Comparison of ENCODE assay signal across 19 mouse cellular contexts in the genomic region with DNA sequence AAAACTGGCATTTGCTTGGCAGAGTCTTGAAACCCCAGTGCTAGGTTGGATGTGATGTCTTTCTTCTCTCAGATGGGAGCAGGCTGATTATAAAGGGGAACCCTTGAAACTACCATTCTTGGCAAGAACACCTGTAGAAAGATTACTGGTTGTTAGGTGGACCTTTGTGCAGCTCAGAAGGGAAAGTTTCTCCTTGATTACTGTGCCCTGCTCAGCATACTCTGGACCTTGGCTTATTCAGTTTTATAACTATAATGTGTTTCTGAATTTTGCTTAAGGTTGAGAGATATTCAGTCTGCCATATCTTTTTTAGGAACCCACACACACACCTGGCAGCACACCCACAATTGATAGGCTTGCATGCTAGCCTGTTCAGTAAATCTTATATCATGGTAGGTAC.
"Had no signal": no experiment of that assay in that cellular context is flagged by ENCODE, and none has a peak within 500 bp of the region (broad histone marks: within the 10 kb centered on the region; RNA-seq: fewer than 3 reads in every experiment).

No protein-coding gene starts in this region.

- H3K9me3 ChIP-seq: limb, embryonic 12.5 days; limb, embryonic 15.5 days; liver, embryonic 12.5 days; midbrain, embryonic 12.5 days; midbrain, embryonic 15.5 days; neural tube, embryonic 13.5 days had no signal

- H3K4me2 ChIP-seq: limb, embryonic 12.5 days; limb, embryonic 15.5 days; liver, embryonic 12.5 days; midbrain, embryonic 12.5 days; midbrain, embryonic 15.5 days; neural tube, embryonic 13.5 days had no signal

- H3K27me3 ChIP-seq: limb, embryonic 12.5 days; limb, embryonic 15.5 days; liver, embryonic 12.5 days; midbrain, embryonic 12.5 days; midbrain, embryonic 15.5 days; neural tube, embryonic 13.5 days had no signal

- H3K27ac ChIP-seq: kidney, postnatal 0 days; layer of hippocampus, adult 2 months; limb, embryonic 12.5 days; limb, embryonic 15.5 days; liver, embryonic 12.5 days; macrophage; midbrain, embryonic 12.5 days; midbrain, embryonic 15.5 days; neural tube, embryonic 13.5 days; stomach, postnatal 0 days had no signal

- H3K4me1 ChIP-seq: limb, embryonic 12.5 days; limb, embryonic 15.5 days; midbrain, embryonic 12.5 days; midbrain, embryonic 15.5 days; neural tube, embryonic 13.5 days had no signal

- H3K4me3 ChIP-seq: layer of hippocampus, adult 2 months; limb, embryonic 12.5 days; limb, embryonic 15.5 days; liver, embryonic 12.5 days; midbrain, embryonic 12.5 days; midbrain, embryonic 15.5 days; myocyte; neural tube, embryonic 13.5 days had no signal

- ATAC-seq: liver, embryonic 12.5 days; midbrain, embryonic 15.5 days had no signal

- DNase-seq: kidney, adult 2 months; kidney, postnatal 25 days; layer of hippocampus, adult 9-11 months; left cerebral cortex, postnatal 4 days; lung, adult 2 months; thymus, adult 2 months; thymus, postnatal 14 days; thymus, postnatal 4 days had no signal

- H3K9ac ChIP-seq: limb, embryonic 12.5 days; limb, embryonic 15.5 days; liver, embryonic 12.5 days; midbrain, embryonic 12.5 days; midbrain, embryonic 15.5 days; neural tube, embryonic 13.5 days had no signal
